Mouse (Mus musculus) T-helper 1 cell (primary cell): Measurements from ENCODE around the gene Slc30a2.
"Not testable (repeated sequence)": the region's sequence is repeated elsewhere in the genome, so short reads cannot be mapped to it uniquely, and the experiment has no call there.

Source experiments
- in situ Hi-C: fragments of 300-600 bp; cut with MboI, MseI; formaldehyde crosslinking; loops from one replicate; pipeline ENCODE4 v1.15.1; 2025; ENCODE audit warnings: high pct_unique_total_duplicates

The Slc30a2 gene

DNA sequence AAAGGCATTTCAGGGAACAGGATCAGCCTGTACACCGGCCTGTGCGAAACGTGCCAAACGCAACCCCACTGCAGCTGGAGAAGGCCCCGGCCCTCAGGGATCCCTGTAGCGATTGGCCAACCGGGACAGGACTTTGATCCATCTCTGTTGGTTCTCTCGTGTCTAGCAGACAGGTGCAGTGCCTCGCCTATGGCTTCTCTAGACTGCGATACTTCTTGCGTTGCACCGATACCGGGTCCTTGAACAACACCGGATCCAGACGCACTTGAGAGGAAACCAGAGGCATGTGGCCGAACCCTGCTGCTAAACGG, 14.4 kb downstream of the Slc30a2 start:
- in situ Hi-C loops, result no loop called here

DNA sequence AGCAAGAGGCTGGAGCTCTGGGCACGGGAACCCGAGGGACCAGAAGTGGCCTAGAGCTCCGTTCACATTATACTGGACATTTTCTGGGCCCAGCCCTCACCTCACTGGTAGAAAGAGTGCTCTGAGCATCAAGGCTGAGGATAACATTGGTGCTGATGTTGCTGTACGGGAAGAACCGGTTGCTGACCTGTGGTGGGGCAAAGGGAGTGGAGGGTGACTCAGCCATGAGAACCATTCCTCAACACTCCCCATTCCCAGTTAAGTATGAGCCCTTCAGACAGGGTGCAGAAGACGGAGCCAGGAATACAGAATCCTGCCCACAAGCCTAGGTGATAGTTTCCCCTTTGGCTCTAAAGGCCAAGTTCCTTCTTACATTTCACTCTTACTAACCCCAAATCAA, 16.7 kb downstream of the Slc30a2 start:
- in situ Hi-C loops, result no loop called here

DNA sequence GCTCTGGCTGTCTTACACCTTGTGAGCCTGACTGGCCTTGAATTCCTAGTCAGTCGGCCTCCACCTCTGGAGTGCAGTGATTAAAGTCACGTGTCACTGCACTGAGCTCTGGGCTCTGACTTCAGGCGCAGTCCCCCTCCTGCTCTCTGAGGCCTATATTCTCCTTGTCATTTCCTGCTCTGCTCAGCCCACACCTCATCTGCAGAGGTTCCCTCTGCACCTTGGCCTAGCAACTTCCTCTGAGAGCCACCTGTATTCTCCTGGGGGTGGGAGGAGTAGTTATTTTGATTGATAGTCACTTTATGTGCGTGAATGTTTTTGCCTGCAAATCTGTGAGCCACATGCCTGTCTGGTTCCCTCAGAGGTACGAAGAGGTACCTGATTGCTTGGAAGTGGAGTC, 18.2 kb downstream of the Slc30a2 start:
- in situ Hi-C loops, result no loop called here

DNA sequence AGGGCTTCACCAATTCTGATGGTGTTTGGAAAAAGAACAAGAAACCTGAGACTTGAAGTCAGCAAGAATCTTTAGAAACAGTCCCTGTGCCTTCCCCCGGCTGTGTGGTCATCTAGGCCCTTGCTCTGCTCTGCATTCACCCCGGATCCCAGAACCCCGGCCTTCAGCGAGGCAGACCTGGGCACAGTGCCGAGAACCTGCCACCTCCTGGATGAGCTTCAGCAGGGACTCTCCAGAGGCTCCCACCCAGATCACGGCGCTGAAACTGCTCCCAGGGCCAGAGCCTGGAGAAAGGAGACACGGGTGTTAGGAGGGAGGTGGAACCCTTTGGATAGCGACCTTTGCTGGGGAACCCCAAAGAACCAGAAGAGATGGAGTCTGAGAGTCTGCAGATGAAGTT, 19.1 kb downstream of the Slc30a2 start:
- in situ Hi-C loops, result no loop called here

DNA sequence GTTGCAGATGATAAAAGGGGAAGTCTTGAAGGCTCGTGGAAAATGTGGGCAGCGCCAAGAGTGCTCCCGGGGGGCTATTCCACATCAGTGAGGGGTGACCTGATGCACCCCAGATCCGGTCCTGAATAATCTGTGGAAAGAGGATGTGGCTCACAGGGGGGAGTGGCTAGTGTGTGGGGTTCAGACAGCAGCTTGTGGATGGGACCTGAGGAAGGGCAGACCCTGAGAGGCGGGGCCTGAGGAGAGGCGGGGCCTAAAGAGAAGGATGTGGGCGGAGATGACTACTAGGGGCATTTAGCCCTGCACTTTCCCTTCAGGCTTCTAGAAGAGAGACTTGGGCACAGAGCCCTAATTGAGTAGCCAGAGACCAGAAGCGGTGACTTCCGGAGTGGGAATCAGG, 19.6 kb downstream of the Slc30a2 start:
- in situ Hi-C loops, result no loop called here

DNA sequence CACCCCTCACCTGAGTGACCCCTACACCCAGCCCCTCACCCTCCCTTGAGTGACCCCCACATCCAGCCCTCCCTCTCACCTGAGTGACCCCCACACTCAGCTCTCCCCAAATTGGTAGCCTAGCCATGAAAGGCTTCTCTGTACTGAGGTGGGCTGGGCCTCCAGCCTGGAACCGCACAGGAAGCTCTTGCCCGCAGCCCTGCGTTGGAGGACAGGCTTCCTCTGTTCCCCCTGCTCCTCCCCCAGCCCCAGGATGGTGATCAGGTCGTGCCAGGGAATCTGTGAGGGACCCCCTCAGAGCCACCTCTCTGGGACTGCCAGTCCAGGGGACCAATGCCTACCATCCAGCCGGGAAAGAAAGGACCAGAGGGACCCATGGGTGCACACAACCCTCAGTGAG, 22.3 kb downstream of the Slc30a2 start:
- in situ Hi-C loops, result no loop called here

DNA sequence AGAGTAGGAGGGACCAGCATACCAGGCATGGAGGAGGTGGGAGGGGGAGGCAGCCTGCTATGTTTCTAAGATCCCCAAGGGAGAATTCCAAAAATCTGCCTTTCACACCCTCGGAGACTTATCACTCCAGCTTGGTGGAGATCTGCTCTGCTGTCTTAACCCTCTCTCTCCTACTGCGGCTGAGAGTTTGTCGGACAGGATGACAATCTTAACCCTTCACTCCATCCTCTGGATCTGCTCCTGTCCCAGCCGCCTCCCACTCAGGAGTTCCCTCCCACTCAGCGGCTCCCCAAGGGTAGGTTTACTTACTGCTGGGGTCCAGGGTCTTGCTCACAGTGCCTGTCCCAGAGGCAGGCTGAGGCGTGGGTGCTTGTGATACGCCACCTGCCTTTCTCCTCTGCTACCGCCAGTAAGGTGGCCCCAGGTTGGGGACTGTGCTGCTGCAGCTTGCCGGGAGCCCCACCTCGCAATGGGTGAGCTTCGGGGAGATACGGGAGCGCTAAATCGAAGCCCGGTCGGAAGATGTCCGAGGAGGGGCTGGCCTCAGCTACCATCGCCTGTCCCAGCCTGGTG, 27.8 kb downstream of the Slc30a2 start:
- in situ Hi-C loops, result no loop called here

DNA sequence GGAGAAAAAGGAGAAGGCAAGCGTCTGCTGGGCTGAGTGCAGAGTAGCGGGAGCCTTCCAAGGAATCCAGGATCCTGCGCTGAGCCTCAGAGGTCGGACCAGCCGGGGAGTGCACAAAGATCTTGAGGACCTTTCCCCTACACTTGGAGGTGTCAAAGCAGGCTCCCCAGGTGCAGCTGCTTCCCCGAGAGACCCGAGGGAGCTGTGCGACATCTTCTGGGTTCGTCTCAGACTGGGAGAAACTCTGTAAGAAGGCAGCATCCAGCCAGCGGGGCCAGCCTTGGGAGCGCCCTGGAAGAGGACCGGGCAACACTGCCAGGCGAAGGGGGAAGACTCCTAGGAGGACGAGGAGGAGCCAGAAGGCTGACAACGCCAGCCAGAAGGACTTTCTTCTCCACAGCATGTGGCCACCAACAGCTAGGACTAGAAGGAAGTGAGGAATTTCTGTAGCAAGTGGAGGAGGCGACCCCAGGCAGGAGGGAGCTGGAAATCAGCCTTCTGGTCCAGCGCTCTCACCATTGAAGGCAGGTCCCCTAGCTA, 28.4 kb downstream of the Slc30a2 start:
- in situ Hi-C loops, result no loop called here

DNA sequence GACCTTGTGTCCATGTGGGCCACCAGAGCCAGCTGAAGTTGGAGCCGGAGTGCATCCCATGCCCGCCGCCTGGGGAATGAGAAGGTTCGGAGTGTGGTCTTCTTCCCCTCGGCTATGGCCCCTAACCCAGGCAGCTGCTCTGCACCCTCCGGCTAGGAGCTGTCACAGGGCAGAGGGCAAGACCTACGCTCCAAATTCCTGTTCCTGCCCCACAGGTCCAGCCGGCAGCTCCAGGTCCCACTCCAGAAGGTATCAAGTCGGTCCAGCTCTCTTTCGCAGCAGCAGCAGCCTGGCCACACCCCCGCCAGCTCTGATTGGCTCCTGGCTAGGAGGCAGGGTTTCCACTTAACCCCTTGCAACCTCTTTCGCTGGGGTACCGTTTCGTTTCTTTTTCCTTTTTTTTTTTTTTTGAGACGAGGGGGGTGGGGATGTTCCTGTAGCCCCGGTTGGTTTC, 29.3 kb downstream of the Slc30a2 start:
- in situ Hi-C loops, result no loop called here

DNA sequence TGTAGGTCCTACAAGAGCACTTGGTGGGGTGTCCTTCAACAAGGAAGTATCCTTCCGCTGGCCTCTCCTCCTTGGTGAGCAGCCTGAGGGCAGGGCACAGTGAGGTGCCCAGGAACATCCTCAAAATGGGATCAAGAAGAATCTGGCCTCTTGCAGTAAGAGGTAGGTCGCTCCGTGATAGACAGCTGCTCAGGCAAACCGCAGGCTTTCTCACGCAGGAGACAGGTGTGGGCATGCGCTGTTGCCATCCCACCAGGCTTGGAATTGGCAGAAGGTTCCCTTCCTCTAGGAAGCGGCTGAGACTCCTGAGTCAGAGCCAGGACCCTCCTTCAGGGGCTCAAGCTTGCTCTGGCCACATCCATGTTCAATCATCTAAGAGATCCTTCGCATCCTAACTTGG, 30.3 kb downstream of the Slc30a2 start:
- in situ Hi-C loops, result no loop called here

DNA sequence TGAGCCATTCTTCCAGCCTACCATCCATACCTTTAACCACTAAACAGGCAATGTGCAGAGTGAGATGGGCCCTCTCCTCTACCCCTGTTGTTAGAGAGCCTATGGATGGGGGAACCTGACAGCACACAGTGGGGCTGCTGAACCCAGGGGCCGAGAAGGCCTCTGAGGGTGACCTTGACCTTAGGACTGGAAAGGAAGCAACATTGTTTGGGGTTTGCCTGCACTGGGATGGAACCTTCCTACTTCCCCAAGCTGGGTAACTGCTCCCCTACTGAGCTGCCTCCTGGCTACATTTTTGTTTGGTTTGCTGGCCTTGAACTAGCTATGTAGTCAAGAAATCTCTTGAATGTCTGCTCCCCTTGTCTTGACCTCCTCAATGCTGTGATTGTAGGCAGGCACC, 31.3 kb downstream of the Slc30a2 start:
- in situ Hi-C loops, result no loop called here

DNA sequence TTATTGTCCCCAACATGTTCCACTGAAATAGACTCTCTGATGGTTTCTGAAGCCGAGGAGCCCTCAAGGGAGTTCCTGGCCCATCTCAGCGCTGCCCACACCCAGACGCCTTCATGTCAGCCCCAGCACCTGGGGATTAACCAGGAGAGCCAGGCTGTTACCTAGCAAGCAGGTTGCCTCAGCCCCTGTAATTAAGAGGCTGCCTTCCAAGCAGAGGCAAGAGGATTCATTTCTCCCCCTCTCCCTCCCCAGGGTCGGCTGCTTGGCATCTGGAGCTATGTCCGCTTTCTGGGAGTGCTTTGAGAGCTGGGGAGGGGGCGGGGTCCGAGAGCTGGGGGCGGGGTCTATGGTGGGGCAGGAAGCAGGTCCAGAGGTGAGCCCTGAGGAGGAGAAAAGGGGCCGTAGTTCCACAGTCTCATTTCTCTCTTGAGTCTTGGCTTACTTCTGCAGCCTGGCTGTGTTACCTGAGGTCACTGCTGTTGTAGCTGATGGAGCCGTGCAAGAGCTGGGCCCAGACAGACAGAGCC, 35.2 kb downstream of the Slc30a2 start:
- in situ Hi-C loops, result no loop called here

DNA sequence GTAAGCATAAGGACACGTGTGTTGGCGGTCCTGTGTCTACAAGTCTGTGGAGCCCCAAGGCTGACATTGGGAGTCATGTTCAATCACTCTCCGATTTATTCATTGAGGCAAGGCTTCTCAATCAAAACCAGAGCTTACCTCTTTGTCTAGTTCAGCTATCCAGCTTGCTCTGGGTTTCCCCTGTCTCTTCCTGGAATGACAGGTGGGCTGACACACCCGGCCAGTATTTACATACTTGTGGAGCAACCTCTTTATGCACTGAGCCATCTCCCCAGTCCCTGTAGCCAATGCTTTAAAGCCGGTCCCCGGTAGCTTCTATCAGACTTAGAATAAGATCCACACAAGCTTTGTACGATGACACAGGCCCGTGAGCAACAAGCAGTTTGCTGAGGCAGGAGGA, 36.5 kb downstream of the Slc30a2 start:
- in situ Hi-C loops, result no loop called here

DNA sequence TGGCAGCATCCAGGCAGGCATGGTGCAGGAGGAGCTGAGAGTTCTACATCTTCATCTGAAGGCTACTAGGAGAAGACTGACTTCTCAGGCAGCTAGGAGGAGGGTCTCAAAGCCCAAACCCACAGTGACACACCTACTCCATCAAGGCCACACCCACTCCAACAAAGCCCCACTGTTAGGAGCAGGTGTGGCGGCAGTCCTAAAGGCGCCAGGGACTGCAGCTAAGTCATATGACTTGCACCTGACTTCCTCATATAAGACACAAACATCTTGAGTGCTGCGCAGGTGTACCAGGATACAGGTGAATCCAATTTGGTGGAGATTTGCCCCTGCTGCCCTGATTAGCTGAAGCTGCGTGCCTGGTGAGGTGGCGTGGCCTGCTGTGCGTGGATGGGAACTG, 40.8 kb downstream of the Slc30a2 start, which contains the start of gene Extl1:
TSS of gene Extl1 (minus strand) at position 101 of the 400 bp plus-strand sequence.
- in situ Hi-C loops, result not testable (repeated sequence)

DNA sequence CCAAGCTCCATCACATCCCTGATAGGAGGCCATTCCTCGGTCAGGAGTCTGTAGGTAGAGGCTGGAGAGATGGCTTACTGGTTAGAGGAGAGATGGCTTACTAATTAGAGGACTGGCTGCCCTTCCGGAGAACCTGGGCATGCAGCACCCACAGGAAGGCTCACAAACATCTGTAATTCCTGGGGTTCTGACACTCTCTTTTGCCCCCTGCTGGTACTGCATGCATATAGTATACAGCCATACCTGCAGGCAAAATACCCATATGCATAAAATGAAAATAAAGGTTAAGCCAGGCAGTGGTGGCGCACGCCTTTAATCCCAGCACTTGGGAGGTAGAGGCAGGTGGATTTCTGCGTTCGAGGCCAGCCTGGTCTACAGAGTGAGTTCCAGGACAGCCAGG, 44.3 kb downstream of the Slc30a2 start:
- in situ Hi-C loops, result no loop called here

DNA sequence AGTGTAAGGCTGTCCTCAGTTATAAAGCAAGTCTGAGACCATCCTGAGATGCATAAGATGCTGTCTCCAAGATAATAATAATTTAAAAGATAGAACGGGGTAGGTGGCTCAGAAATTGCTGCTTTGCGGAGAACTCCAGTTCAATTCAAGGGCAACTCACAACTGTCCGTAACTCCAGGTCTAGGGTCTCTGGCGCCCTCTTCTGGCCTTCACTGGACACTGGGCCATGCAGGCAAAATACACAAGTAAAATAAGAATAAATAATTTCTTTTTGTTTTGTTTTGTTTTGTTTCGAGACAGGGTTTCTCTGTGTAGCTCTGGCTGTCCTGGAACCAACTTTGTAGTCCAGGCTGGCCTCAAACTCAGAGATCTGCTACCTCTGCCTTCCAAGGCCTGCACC, 45.4 kb downstream of the Slc30a2 start:
- in situ Hi-C loops, result no loop called here

DNA sequence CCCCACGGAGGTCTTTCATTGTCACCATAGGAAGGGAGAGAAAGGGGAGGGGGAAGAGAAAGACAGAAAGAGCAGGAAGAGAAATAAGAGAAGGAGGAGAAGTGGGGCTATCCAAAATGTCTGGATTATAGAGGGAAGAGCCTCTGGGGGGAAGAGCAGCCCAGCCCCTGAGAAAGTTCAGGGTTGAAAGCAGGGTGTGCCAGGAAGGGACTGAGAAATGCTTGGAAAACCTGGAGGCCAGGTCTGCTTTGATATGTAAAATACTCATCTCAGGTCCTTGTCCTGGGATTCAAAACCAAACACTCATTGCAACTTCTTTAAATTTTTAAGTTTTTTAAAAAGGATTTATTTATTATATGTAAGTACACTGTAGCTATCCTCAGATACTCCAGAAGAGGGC, 48.7 kb downstream of the Slc30a2 start:
- in situ Hi-C loops, result no loop called here

DNA sequence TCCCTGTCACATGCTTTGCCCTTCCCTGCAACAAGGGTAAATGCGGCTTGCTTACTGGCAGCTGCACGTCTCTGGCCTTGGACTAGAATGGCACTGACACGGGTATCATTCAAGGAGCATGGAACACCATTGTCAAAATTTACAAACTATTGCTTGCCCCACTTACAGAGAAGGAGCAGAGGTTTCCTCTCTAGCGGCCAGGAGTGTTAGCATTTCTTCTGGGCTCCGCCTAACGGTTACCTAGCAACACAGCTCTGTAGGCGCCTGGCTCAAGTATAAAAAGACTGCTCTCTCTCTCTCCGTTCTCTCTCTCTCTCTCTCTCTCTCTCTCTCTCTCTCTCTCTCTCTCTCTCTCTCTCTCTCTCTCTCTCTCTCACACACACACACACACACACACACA, 49.6 kb downstream of the Slc30a2 start:
- in situ Hi-C loops, result no loop called here

DNA sequence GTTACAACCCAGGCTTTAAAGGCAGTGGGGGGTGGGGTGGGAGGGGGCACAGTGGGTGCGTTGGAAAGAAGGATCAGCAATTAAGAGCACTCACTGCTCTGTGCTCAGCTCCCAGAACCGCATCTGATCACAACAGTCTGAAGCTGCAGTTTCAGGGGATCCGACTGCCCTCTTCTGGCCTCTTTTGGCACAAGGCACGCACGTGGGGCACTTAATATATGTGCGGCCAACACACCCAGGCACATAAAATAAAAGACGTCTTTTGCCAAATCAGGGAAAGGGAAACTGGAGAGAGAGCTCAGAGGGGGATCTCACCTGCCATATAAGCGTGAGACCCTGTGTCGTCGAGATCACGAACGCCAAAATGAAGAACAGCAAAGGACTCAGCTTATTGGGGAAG, 50.0 kb downstream of the Slc30a2 start:
- in situ Hi-C loops, result no loop called here

DNA sequence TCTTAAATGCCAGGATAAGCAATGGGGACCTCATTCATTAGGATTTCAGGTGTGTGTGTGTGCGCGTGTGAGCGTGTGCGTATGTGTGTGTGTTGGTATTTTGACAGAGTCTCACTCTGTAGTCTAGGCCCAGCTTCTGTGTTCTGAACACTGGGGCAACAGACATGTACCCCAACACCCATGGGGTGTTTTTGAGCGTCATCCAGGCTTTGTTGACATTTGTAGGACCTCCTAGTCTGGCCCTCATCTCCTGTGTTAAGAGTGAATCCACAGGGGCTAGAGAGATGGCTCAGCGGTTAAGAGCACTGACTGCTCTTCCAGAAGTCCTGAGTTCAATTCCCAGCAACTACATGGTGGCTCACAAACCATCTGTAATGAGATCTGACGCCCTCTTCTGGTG, 52.2 kb downstream of the Slc30a2 start:
- in situ Hi-C loops, result no loop called here

DNA sequence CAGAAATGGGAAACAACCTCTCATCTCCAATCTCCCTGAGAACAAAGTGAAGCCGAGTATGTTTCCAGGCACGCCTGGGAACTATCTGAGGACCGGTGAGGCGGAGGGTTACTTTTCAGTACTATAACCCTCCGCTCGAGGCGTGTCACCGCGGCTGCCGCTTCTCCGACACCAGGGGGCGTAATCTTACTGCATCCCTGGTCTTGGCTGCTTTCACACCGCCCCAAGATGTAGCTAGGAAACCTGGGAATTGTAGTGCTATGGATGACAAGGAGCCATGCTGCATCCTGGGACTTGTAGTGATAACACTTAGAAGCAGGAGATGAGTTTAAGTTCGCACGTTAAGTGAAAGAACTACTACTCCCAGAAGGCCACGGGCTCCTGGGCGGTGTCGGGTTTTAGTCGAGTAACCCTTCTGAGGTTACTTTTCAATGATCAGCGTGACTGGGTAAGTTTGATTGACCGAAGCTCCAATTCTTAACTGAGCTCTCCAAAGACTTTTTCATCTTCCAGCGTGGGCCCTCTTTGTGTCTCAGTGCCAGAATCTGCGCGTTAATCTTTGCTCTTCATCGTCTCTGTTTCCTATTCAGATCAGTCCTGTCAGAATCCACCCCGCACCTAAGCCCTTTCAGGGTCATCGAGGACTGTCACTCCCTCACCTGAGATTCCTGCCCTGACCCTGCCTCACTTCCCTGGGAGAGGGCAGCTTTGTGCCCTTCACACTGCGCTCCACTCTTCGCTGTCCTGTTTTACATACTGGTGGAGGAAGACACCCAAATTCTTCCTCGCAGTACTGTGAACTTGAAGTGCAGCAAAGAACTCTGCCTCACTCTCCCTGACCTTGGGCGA, 53.2 kb downstream of the Slc30a2 start, which contains the start of gene Pafah2:
TSS of gene Pafah2 (plus strand) at position 344 of the 849 bp plus-strand sequence.
- in situ Hi-C loops, result no loop called here

DNA sequence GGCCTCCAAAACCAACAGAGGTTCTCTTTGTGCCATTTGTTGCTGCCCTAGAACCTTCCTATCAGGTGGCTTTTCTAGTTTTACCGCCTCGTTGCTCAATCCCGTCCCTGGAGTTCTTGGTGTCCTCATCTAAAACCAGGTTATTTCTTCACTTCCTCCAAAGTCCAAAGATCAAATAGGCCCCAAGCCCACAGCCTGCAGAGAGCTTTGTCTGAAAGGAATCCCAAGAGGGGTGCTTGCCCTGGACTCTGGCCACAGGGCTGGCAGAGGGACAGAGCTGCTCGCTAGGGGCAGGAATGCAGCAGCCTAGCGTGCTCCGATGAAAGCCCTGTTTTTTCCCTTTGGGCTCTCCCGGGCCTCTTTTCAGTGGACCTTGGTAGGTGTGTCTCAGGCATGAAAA, 54.1 kb downstream of the Slc30a2 start:
- in situ Hi-C loops, result no loop called here

DNA sequence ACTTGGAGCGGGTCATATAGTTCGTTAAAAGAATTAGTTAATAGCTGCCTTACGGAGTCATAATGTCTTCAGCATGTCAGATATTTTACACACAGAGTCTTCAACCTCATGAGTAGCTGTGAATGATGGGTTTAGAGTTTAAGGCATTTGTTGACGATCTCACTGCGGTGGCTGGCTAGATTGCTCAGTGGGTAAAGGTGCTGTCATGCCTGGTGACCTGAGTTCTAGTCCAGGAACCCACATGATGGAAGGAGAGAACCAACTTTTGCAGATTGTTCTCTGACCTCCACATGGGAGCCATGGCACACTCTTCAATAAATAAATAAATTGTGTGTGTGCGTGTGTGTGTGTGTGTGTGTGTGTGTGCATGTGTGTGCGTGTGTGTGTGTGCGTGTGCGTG, 54.8 kb downstream of the Slc30a2 start:
- in situ Hi-C loops, result no loop called here
